Mouse (Mus musculus) embryonic fibroblast, embryonic 13.5 days (primary cell): Measurements from ENCODE around the gene Pde4d. TPM values are rescaled to one million over a fixed set of nuclear protein-coding genes. Genes with fewer than 3 reads are reported as not detected.

Source experiments
- H3K27ac ChIP-seq: 2 replicates; pipeline ENCODE4 v1.5.1; 2012; ENCODE audit warnings: low read length, control low read depth, inconsistent platforms; ENCODE audit not compliant: insufficient read depth
- H3K4me1 ChIP-seq: 2 replicates; pipeline ENCODE4 v1.6.1; 2011; ENCODE audit warnings: low read length; ENCODE audit not compliant: control insufficient read depth, insufficient read depth
- H3K4me3 ChIP-seq: 2 replicates; pipeline ENCODE4 v1.5.1; 2011; ENCODE audit warnings: mild to moderate bottlenecking, control low read depth, low read length; ENCODE audit not compliant: insufficient read depth
- CTCF ChIP-seq: IDR thresholded peaks from 2 replicates; pipeline ENCODE4 v1.5.1; 2011; ENCODE audit warnings: mild to moderate bottlenecking, control low read depth, low read length, moderate library complexity, borderline replicate concordance; ENCODE audit not compliant: insufficient read depth
- POLR2A ChIP-seq: IDR thresholded peaks from 2 replicates; pipeline ENCODE4 v1.6.1; 2011; ENCODE audit warnings: low read depth, mild to moderate bottlenecking, control low read depth, low read length, moderate library complexity
- polyA plus RNA-seq: library from polyadenylated mRNA; stranded (reverse); fragments of >200 nt; gene quantifications from 2 replicates; pipeline ENCODE4 v1.2.4, GENCODE M21; 2011; ENCODE audit warnings: low read depth; ENCODE audit not compliant: missing spikeins, insufficient read length

Gene Pde4d
- polyA plus RNA-seq, 1 experiment: 26.9 TPM

GRCm38 (mm10) chr13:109609805-109610187 is 1160.0 kb downstream of the Pde4d start:
- no peak for TF ChIP-seq POLR2A
- peak; percentile 47; the same call in 1 of the 2 replicates for TF ChIP-seq CTCF
- Histone ChIP-seq H3K27ac (no peak overlapping the region), H3K4me1 (peaks cover 11% of the 10 kb centered on the region), H3K4me3 (no peak overlapping the region)

GRCm38 (mm10) chr13:109610772-109611171 is 1161.0 kb downstream of the Pde4d start:
- H3K4me1 ChIP-seq: peaks cover 15% of the 10 kb centered on the region
- TF ChIP-seq POLR2A (no peak), CTCF (no peak)
- no peak overlapping the region for H3K27ac ChIP-seq

GRCm38 (mm10) chr13:109615213-109615784 is 1165.6 kb downstream of the Pde4d start:
- Histone ChIP-seq H3K27ac (no peak overlapping the region), H3K4me1 (peaks cover 17% of the 10 kb centered on the region), H3K4me3 (no peak overlapping the region)
- no peak for TF ChIP-seq CTCF
- no peak for TF ChIP-seq POLR2A

More at GRCm38 (mm10) chr13:109610772-109611171, 1161.0 kb downstream of the Pde4d start:
- H3K4me3 ChIP-seq: no peak overlapping the region

DNA sequence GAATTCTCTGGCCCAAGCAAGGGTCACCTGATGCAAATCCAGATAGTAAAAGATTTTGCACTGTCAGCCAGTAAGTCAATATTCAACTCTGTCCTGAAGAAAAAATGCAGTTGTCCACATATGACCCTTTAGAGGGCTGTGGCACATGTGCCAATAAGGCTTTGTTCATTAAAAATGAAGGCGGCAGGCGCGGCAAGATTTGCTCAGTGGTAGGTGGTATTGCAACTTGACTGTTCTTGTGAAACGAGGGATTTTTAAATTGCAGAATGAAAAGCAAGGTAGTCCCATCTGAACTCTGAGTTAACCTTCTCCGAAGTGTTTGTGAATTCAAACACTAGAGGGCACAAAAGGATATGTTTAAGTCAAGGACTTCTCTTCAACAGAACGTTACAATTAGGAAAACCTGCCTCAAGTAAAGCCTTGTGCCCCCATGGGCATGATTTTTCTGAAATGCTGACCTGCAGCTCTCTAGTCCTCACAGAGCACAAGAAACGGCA is 1166.1 kb downstream of the Pde4d start:
- Histone ChIP-seq H3K4me3 (no peak overlapping the region), H3K27ac (peak overlapping the region; percentile 68; the same call in 1 of the 2 replicates), H3K4me1 (peaks cover 17% of the 10 kb centered on the region)
- TF ChIP-seq POLR2A (no peak), CTCF (no peak)

DNA sequence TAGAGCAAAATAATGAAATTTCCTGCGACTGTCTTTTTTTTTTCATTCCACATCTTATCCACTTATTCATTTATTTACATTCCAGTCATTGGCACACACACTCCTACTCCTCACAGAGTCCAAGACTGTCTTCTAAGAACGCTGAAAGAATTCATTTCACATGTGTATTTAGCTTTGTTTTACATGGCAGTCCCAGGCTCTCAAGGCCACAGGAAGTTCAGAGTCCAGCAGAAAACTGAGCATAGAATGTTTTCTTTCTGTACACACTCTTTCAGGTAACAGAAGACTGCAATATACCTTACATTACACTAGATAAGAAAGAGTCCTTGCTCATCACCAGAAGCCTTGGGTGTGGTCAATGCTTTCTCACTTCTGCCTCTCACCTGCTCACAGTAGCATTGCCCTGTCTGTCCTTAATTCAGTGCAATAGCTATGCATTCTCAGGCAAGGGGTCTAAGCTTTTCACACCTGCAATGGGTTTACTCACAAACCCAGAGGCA is 1169.5 kb downstream of the Pde4d start:
- TF ChIP-seq CTCF (no peak), POLR2A (no peak)
- Histone ChIP-seq H3K27ac (no peak overlapping the region), H3K4me1 (peaks cover 6% of the 10 kb centered on the region), H3K4me3 (no peak overlapping the region)

DNA sequence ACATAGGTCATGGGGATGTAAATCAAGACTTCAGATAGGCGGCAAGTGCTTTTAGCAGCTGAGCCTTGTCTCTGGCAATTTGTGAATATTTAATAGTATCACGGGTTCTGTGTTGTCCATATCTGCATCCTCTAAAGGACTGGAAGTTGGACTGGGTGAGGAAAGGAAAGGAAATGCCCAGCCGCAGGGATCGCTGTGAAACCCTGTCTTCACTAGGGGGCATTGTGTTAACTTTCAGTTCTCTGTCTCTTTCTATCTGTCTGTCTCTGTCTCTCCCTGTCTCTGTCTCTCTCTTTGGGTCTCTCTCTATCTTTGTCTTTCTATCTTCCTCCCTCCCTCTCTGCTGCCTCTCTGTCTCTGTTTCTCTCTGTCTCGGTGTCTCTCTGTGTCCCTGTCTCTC is 1172.5 kb downstream of the Pde4d start:
- Histone ChIP-seq H3K4me1 (no peaks in the 10 kb centered on the region), H3K4me3 (no peak overlapping the region), H3K27ac (no peak overlapping the region)
- TF ChIP-seq CTCF (no peak), POLR2A (no peak)

GRCm38 (mm10) chr13:109623201-109623600 is 1173.5 kb downstream of the Pde4d start:
- H3K4me3 ChIP-seq: no peak overlapping the region
- no peaks in the 10 kb centered on the region for H3K4me1 ChIP-seq
- no peak for TF ChIP-seq CTCF
- no peak for TF ChIP-seq POLR2A
- H3K27ac ChIP-seq: no peak overlapping the region

- no peak overlapping the region for H3K4me3 ChIP-seq
- H3K27ac ChIP-seq: no peak overlapping the region
- no peaks in the 10 kb centered on the region for H3K4me1 ChIP-seq
- TF ChIP-seq POLR2A (no peak), CTCF (no peak)
These were observed 1175.1 kb downstream of the Pde4d start for GRCm38 (mm10) chr13:109624772-109625349.

DNA sequence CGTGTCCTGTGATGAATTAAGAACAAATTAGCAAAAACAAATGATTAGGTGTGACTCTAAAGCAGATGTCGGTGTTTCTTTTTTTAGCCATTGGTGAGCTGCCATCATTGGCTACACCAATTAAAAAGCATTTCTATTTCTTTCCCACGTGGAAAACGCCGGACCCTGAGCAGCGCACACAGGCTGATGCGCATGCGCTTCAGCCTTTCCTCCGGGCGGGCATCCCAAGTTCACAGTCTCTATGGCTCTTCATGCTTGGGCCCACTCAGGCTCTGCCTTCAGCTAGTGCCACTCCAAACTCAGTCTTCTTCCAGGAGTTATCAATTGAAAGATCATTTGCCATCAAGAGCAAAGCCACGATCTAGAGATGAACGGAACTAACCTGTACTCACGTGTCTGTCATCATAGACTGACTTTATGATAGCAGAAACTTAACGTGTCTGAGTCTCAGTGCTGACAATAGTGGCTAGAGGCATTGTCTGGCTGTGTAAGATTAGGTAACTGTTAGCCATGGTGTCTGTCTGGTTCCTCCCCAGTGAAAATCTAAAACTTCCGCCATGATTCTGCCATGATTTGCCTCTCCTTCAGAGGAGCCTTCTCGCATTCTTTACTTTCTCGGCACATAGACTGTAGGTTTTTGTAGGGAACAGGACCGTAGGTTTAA is 1175.8 kb downstream of the Pde4d start:
- H3K4me3 ChIP-seq: no peak overlapping the region
- H3K4me1 ChIP-seq: no peaks in the 10 kb centered on the region
- H3K27ac ChIP-seq: no peak overlapping the region
- TF ChIP-seq CTCF (no peak), POLR2A (no peak)

DNA sequence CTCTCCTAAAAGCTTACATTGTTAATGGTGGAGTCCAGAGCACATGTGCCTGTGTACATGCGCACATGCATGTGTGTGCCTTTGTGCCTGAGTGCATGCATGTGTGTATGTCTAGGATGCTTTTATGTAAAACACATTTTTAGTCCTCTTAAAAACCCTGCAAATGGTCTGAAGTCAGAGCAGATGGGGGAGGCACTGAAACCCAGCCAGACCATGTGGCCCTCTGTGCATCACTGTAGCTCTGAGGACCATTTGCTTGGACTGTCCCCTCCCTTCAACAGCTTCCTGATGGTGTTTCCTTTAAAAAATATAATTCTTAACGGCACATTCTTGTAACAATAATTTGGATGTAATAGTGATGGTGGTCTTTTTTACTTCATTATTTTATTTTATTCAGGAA is 1177.5 kb downstream of the Pde4d start:
- Histone ChIP-seq H3K4me1 (peaks cover under 1% of the 10 kb centered on the region; the same call in 1 of the 2 replicates), H3K4me3 (no peak overlapping the region), H3K27ac (no peak overlapping the region)
- TF ChIP-seq CTCF (no peak), POLR2A (no peak)
